Mouse (Mus musculus): ENCODE results near the gene Mcpt8.
"Not testable (repeated sequence)": the region's sequence is repeated elsewhere in the genome, so short reads cannot be mapped to it uniquely, and the experiment has no call there.

Gene Mcpt8

DNA sequence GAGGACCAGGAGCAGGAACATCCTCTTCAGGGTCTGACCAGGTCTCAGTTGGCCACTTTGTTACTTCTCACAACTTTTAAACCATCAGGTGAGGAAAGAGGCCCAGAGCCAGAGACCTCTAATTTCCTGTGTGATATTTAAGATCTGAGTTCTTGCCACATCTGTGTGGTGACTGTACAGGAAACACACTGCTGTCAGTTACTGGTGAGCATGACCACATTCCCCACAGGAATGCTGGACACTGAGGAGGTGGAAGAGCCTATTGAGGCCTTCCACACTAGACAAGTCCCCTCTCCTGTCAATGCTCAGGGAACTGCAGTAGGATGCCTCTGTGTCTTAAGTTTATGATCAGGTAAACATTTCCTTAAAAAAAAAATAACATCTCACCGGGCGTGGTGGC lies at the start of gene Mcpt8:
Gene Mcpt8, minus strand, starts transcription at position 107 of the 400 bp plus-strand sequence.
- Histone ChIP-seq H3K27me3 (ENCODE audit: control insufficient read depth, insufficient read depth, low read length, poor library complexity, severe bottlenecking) (no peaks in the 10 kb centered on the region), H3K36me3 (ENCODE audit: control insufficient read depth, insufficient read depth, low read length, poor library complexity, severe bottlenecking) (no peaks in the 10 kb centered on the region)
- DNase-seq (ENCODE audit: low read depth, low spot score), result no peak

DNA sequence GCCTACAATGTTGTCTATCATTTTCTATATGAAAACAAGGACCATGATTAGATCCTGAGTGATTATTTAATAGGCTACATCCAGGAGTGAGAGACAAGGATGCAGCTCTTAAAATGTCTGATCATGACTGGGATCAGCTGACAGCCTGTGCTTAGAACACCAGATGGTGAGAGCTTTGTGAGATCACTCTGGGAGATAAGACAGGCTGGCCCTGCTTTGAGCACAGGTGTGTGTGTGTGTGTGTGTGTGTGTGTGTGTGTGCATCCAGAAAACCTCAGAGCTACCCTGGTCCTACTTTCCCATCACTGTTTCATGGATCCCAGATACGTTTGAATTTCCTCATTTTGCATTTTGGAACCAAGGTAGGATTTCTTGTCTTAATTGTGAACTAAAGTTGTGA lies 48.6 kb upstream of the Mcpt8 start:
- H3K36me3 ChIP-seq (ENCODE audit: control insufficient read depth, insufficient read depth, low read length, poor library complexity, severe bottlenecking); H3K27me3 ChIP-seq (ENCODE audit: control insufficient read depth, insufficient read depth, low read length, poor library complexity, severe bottlenecking); DNase-seq (ENCODE audit: low read depth, low spot score): not testable (repeated sequence)

DNA sequence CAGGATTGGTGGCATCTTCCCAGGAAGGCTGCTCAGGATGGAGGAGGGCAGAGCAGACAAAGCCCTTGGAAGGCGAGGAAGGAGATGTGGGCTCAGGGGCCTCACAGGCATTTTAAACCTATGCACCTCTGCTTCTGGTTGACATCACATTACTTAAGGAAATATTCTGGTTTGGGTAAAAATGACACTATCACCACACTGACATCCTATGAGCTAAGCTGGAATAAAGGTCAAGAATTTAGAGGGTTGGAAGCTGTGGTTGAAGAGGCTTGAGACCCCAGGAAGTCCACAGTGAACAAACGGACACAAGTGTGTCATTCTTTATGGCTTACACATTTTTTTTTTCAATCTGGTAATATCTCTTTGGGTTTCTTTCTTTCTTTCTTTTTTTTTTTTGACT lies 47.4 kb upstream of the Mcpt8 start, which contains the start of gene Gzmd:
Gene Gzmd, minus strand, starts transcription at position 101 of the 400 bp plus-strand sequence.
- DNase-seq (ENCODE audit: low read depth, low spot score); H3K36me3 ChIP-seq (ENCODE audit: control insufficient read depth, insufficient read depth, low read length, poor library complexity, severe bottlenecking); H3K27me3 ChIP-seq (ENCODE audit: control insufficient read depth, insufficient read depth, low read length, poor library complexity, severe bottlenecking): not testable (repeated sequence)

DNA sequence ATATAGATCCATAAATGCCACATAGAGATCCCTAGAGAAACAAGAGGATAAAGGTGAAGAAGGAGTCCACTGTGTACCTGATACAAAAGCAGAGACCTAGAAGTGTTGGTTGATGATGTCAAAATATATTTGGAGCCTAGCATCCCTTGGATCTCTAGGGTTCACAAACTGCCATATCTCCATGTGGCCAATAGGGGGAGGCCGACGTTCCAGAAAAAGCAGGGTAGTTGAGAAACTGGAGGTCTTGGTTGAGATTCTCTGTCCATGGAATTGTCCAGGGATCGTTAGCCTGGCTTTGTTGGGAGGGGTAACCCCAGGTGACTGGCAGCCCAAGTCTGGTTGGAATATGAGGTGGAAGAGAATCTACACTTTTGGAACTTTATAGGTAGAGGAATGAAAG lies 43.3 kb upstream of the Mcpt8 start:
- no peaks in the 10 kb centered on the region for H3K36me3 ChIP-seq (ENCODE audit: control insufficient read depth, insufficient read depth, low read length, poor library complexity, severe bottlenecking)
- no peak for DNase-seq (ENCODE audit: low read depth, low spot score)
- H3K27me3 ChIP-seq (ENCODE audit: control insufficient read depth, insufficient read depth, low read length, poor library complexity, severe bottlenecking), result no peaks in the 10 kb centered on the region

DNA sequence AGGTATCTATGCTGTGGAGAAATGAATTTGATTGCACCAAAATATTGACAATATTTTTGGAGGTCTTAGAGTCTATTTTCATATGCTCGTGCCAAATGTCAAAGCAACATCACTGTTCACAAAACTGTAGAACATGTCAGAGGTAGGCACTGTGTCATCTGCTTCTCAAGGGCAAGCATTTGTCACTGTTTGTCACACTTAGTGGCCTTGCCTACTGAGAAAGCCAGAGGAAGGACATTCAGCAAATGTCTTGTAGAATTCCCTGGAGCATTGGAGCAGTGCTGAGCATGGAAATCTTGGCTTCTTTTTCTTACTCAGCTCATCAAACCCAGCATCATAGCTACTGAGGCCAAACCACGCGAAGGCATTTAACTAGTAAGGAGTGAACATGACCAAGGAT lies 38.4 kb upstream of the Mcpt8 start:
- H3K27me3 ChIP-seq (ENCODE audit: control insufficient read depth, insufficient read depth, low read length, poor library complexity, severe bottlenecking), result no peaks in the 10 kb centered on the region; the same call in 1 of the 2 replicates

DNA sequence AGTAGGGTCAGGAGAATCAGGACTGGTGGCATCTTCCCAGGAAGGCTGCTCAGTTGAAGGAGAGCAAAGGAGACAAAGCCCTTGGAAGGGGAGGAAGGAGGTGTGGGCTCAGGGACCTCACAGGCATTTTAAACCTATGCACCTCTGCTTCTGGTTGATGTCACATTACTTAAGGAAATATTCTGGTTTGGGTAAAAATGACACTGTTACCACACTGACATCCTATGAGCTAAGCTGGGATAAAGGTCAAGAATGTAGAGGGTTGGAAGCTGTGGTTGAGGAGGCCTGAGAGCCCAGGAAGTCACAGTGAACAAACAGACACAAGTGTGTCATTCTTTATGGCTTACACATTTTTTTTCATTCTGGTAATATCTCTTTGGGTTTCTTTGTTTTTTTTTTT lies 35.5 kb upstream of the Mcpt8 start, which contains the start of gene Gzme:
Gene Gzme, minus strand, starts transcription at position 101 of the 400 bp plus-strand sequence.
- no peaks in the 10 kb centered on the region for H3K36me3 ChIP-seq (ENCODE audit: control insufficient read depth, insufficient read depth, low read length, poor library complexity, severe bottlenecking)
- no peak for DNase-seq (ENCODE audit: low read depth, low spot score)
- no peaks in the 10 kb centered on the region; the same call in 1 of the 2 replicates for H3K27me3 ChIP-seq (ENCODE audit: control insufficient read depth, insufficient read depth, low read length, poor library complexity, severe bottlenecking)

More for the DNA sequence above, 38.4 kb upstream of the Mcpt8 start:
- no peak for DNase-seq (ENCODE audit: low read depth, low spot score)
- no peaks in the 10 kb centered on the region for H3K36me3 ChIP-seq (ENCODE audit: control insufficient read depth, insufficient read depth, low read length, poor library complexity, severe bottlenecking)

DNA sequence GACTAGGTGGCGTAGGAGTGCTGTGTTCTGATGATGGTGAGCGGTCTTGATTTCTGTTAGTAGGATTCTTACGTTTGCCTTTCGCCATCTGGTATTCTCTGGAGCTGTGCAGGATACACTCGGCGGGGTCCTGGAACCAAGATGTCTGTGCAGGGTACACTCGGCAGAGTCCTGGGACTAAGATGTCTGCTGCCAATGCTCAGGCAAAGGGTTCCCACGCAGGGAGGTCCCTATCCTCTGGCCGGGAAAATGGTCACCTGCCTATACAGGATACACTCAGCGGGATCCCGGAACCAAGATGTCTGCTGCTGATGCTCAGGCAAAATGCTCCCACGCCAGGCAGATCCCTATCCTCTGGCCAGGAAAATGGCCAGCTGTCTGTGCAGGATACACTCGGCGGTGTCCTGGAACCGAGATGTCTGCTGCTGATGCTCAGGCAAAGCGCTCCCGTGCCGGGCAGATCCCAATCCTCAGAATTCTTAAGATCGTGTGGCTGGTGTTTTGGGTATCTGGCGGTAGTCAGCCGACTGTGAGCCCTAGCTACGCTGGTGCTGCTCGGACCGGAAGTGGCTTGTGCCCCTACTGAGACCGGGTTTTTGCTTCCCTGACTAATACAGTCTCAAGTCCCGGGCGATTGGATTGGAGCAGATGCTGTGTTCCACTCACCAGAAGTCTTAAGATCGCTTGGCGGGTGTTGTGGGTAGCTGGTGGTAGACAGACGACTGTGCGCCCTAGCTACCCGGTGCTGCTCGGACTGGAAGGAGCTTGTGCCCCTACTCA lies 30.6 kb upstream of the Mcpt8 start:
- not testable (repeated sequence) for H3K36me3 ChIP-seq (ENCODE audit: control insufficient read depth, insufficient read depth, low read length, poor library complexity, severe bottlenecking); DNase-seq (ENCODE audit: low read depth, low spot score)

DNA sequence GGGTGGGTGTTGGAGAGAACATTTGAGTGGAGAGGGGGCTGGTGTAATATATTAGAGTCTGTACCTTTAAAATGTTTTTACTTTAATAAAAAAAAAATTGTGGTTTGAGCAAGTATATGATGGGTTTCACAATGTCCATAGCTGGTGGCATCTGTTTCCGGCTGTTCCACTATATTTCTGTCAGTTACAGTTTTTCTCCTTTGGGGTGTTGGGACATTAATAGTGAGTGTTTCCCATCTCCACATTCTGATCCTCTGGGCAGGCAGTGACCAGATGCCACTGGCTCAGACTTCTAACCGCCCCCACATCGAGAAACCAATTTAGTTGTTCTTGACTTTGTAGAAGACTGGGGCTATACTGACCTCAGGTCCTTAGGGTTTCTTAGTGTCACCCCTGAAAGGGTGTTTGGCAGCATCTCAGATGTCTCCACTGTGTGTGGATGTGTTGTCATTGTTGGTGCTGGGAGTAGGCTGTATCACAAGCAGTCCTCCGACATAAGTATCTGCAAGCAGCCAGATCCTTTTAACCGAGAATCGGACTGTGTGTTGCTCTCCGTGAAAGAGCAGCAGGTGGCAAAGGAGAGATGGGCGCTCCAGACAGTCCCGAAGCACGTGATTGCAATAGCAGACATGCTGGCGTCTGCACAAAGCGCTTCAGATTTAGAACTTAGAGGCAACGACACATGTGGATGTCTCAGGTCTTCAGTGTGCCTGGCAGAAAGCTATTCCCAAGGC lies 20.5 kb upstream of the Mcpt8 start:
- Histone ChIP-seq H3K36me3 (ENCODE audit: control insufficient read depth, insufficient read depth, low read length, poor library complexity, severe bottlenecking) (no peaks in the 10 kb centered on the region), H3K27me3 (ENCODE audit: control insufficient read depth, insufficient read depth, low read length, poor library complexity, severe bottlenecking) (no peaks in the 10 kb centered on the region)
- no peak for DNase-seq (ENCODE audit: low read depth, low spot score)

More for the DNA sequence above, 30.6 kb upstream of the Mcpt8 start:
- not testable (repeated sequence) for H3K27me3 ChIP-seq (ENCODE audit: control insufficient read depth, insufficient read depth, low read length, poor library complexity, severe bottlenecking)

DNA sequence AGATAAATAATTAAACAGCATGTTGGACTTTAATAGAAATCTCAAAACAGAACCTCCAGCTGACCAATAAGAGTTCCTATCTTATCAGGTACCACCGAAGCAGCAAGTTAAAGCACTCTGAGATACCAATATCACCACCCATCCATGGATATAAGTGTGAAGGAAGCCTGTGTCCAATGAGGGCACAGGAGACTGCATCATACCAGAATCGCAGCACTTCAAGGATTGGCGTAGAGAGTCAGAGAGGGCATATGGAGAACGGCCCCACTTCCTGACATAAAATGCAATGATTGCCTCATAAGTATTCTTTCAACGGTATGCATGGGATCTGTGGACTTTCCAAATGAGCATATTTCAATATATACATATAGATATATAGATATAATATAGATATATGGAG lies 19.9 kb upstream of the Mcpt8 start:
- no peaks in the 10 kb centered on the region for H3K27me3 ChIP-seq (ENCODE audit: control insufficient read depth, insufficient read depth, low read length, poor library complexity, severe bottlenecking)
- no peaks in the 10 kb centered on the region for H3K36me3 ChIP-seq (ENCODE audit: control insufficient read depth, insufficient read depth, low read length, poor library complexity, severe bottlenecking)
- no peak for DNase-seq (ENCODE audit: low read depth, low spot score)

DNA sequence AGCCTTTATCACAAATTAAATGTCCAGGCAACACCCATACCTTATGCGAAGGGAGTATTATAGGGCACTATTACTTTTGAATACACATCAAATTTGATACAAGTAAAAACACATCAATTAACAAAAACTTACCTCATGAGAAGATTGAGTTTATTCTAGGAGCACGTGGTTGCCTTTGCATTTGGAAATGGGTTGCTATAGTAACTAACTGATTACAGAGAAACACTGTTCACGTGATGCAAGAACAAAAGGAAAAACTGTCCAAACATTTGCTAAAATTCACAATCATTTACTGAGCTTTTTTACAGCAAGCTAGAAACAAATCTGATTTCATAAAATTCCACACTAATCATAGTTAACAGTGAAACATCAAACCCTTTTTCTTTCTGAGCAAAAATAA lies 18.4 kb upstream of the Mcpt8 start:
- Histone ChIP-seq H3K27me3 (ENCODE audit: control insufficient read depth, insufficient read depth, low read length, poor library complexity, severe bottlenecking) (no peaks in the 10 kb centered on the region), H3K36me3 (ENCODE audit: control insufficient read depth, insufficient read depth, low read length, poor library complexity, severe bottlenecking) (no peaks in the 10 kb centered on the region)
- no peak for DNase-seq (ENCODE audit: low read depth, low spot score)

DNA sequence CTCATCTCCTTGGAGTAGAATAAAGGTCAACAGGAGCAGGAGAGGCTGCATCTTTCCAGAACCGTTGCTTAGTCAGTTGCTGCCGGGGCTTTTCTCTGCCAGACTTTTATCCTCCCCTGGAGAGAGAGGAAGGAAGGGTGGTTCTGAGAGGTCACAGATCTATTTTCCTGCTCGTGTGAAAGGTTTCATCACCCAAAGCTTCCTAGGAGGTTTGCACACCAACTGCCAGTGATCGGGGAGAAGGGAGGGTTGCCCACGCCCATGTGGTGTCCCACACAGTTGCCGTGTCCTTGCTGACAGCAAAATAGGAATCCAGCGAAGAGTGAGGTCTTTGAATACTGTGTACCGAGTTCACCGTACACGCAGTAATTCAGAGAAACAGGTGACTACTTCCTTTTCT lies 17.3 kb upstream of the Mcpt8 start, which contains the start of gene Ctsg:
Gene Ctsg, minus strand, starts transcription at position 189 of the 400 bp plus-strand sequence.
- no peak for DNase-seq (ENCODE audit: low read depth, low spot score)
- Histone ChIP-seq H3K36me3 (ENCODE audit: control insufficient read depth, insufficient read depth, low read length, poor library complexity, severe bottlenecking) (no peaks in the 10 kb centered on the region), H3K27me3 (ENCODE audit: control insufficient read depth, insufficient read depth, low read length, poor library complexity, severe bottlenecking) (no peaks in the 10 kb centered on the region)

DNA sequence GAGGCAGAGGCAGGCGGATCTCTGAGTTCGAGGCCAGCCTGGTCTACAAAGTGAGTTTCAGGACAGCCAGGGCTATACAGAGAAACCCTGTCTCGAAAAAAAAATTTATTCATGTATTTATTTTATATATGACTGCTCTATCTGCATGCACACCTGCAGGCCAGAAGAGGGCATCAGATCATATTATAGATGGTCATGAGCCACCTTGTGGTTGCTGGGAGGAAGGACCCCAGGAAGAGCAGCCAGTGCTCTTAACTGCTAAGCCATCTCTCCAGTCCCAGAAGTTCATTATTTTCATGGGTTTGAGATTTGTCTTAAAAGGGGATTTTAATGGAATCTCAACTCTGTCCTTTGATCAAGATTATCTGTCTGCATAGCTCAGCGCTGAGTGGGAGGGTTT lies 13.9 kb upstream of the Mcpt8 start:
- DNase-seq (ENCODE audit: low read depth, low spot score), result peak; percentile 6
- Histone ChIP-seq H3K27me3 (ENCODE audit: control insufficient read depth, insufficient read depth, low read length, poor library complexity, severe bottlenecking) (no peaks in the 10 kb centered on the region), H3K36me3 (ENCODE audit: control insufficient read depth, insufficient read depth, low read length, poor library complexity, severe bottlenecking) (no peaks in the 10 kb centered on the region)

DNA sequence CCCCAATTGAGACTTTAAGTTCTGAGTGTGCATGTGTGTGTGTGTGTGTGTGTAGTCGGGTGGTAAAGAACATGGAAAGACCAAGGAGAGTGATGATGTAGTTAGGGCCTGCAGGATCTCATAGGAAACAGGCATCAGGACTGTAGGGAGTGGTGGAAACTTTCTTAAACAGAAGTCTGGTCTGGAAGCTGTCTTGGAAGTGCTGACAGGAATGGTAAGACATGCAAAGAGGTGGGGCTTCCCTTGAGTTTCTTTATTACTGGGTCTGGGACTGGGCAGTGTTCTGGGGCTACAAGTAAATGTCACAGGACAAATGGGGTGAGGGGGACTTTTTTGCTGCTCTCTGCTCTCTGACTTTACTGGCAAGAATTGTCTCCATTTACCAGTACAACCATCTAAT lies 12.5 kb upstream of the Mcpt8 start:
- Histone ChIP-seq H3K36me3 (ENCODE audit: control insufficient read depth, insufficient read depth, low read length, poor library complexity, severe bottlenecking) (no peaks in the 10 kb centered on the region), H3K27me3 (ENCODE audit: control insufficient read depth, insufficient read depth, low read length, poor library complexity, severe bottlenecking) (no peaks in the 10 kb centered on the region)
- DNase-seq (ENCODE audit: low read depth, low spot score), result no peak

DNA sequence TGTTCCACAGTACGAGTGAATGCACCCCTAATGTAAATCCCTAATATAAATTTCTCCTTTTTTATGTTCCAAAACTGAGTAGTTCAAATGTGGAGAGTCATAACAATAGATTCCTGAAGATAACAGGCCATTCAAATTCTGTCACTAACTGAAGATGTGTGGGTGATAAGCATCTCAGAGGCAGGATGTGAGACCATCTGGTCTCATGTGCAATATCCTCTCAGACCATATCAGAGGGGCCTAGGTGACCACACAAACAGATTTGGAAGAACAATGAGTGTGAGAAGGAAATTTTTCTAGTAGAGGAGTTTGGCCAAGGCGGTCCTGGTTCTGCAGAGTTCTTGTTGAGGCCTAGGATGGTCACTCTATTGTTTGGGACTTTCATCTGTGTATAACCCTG lies 8.3 kb upstream of the Mcpt8 start:
- no peak for DNase-seq (ENCODE audit: low read depth, low spot score)
- Histone ChIP-seq H3K36me3 (ENCODE audit: control insufficient read depth, insufficient read depth, low read length, poor library complexity, severe bottlenecking) (no peaks in the 10 kb centered on the region), H3K27me3 (ENCODE audit: control insufficient read depth, insufficient read depth, low read length, poor library complexity, severe bottlenecking) (no peaks in the 10 kb centered on the region)

DNA sequence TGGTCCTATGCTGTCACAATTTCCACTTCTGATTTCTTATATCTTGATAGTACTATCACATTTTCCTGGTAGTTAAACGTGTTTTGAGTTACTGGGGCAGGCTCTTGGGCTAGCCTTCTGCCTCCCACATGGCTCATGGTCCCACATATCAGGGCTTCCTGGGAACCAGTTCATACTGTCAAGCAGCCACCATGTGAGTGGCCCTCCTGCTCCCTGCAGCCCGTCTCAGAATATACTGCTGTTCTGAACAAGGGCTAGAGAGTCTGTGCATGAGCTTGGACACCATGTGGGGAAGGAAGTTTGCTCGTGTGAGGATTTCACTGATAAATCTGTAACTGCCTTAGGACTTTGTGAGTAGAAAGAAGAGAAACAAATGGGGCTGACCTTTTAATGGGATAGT lies 1.6 kb upstream of the Mcpt8 start:
- Histone ChIP-seq H3K36me3 (ENCODE audit: control insufficient read depth, insufficient read depth, low read length, poor library complexity, severe bottlenecking) (no peaks in the 10 kb centered on the region), H3K27me3 (ENCODE audit: control insufficient read depth, insufficient read depth, low read length, poor library complexity, severe bottlenecking) (no peaks in the 10 kb centered on the region)
- no peak for DNase-seq (ENCODE audit: low read depth, low spot score)

All from splenic B cell, adult 2 months (primary cell).